Mouse (Mus musculus) lung, adult 2 months (tissue): Measurements from ENCODE around the gene P2rx1. TPM values are rescaled to one million over a fixed set of nuclear protein-coding genes. Genes with fewer than 3 reads are reported as not detected.

Source experiments
- DNase-seq: peaks from one replicate; pipeline ENCODE4 v3.0.0; 2022
- H3K4me1 ChIP-seq: fragments of 200-500 bp; 2 replicates; pipeline ENCODE4 v1.6.1; 2011; ENCODE audit warnings: low read length; ENCODE audit not compliant: control insufficient read depth, insufficient read depth
- H3K4me3 ChIP-seq: fragments of 200-500 bp; replicated peaks from 2 replicates; pipeline ENCODE3; 2011; ENCODE audit warnings: low read depth, mild to moderate bottlenecking, control low read depth, low read length; ENCODE audit errors: extremely low read depth
- CTCF ChIP-seq: fragments of 200-500 bp; IDR thresholded peaks from 2 replicates; pipeline ENCODE4 v1.5.1; 2011; ENCODE audit warnings: mild to moderate bottlenecking, low read length, control low read depth; ENCODE audit not compliant: insufficient read depth
- POLR2A ChIP-seq: fragments of 200-500 bp; IDR thresholded peaks from 2 replicates; pipeline ENCODE4 v1.6.1; 2011; ENCODE audit warnings: low read depth, mild to moderate bottlenecking, control low read depth, low read length, borderline replicate concordance; ENCODE audit errors: extremely low read depth
- whole genome bisulfite sequencing: fragments of 180-500 bp; shearing (Covaris S2); methylation state at CpG from one replicate; pipeline ENCODE4 v1.1.7; 2018; 5-methylcytosine and 5-hydroxymethylcytosine counted together
- polyA plus RNA-seq: library from polyadenylated mRNA; depleted of rRNA; stranded (reverse); fragments of >200 nt; gene quantifications from 2 replicates; pipeline ENCODE4 v1.2.3, GENCODE M21; 2012

The P2rx1 gene
- polyA plus RNA-seq, 1 experiment, result 4.4 TPM

DNA sequence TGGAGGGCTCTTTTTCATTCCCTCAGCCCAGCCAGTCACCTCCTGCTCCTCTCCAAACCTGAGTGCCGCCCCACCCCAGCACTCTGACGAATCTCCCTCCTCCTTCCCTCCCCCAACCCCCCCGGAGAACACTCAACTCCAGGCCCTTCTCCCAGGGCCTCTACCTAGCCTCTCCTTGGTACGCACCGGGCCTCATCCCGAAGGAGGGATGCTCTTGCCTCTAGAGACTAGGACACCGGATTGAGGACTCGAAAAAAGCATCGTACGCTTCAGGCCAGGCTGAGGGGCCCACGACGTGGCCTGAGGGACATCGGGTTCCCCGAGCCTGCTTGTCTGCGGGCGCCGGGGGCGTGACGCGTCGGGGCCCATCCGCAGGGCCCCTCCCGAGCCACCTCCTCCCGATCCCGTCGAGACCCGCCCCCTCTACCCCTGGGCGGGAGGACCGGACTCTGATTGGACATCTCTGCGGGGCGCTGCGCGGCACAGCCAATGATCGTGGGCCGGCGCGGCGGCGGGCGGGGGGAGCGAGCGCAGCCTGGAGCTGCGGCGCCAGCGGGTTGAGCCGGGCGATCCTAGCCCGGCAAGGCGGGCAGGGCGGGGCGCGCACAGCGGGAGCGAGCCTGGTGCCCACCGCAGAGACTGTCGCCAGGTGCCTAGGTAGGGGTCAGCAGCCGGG is 19.7 kb downstream of the P2rx1 start, which contains the start of gene Camkk1:
Gene Camkk1 (plus strand): TSS at position 538 of the 676 bp plus-strand sequence.
- H3K4me1 ChIP-seq, result peaks cover 12% of the 10 kb centered on the region
- TF ChIP-seq POLR2A (peak; percentile 29; the same call in 1 of the 2 replicates), CTCF (no peak)
- H3K4me3 ChIP-seq, result peak within 1 kb of the TSS; percentile 77
- DNase-seq, result peak; percentile 89
- WGBS, result under 1% methylated on average over 57 of the region's 57 CpGs

DNA sequence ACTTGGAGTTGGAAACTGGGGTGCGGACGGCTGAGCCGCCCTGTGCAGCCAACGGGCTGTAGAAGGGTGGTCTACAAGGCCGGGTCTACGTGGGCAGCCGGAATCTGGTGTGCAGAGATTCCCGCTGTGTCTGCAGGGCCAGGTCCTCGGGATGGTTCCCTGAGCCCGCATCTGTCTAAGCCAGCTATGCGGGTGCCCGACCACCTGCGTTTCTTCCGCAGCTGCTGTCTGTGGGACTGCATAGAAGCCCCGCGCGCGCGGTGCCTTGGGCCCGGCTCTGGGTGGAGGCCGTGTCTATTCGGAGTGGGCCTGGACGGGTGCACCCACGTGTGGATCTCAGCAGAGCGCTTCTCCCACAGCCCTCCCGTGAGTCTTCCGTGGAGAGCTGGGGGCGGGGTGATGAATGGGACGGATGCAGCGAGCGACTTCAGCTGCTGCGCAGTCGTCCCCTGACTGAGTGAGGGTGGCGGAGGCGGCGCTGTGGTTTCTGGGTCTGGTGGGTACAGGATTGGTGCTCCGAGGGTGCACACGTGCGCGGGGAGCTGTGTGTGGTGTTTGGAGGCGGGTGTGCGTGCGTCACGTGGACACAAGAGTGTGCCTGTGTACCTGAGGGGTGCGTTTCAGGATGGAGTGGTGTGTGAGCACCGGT is 20.4 kb downstream of the P2rx1 start:
- peak; percentile 57 for DNase-seq
- WGBS, result 2% methylated on average over 46 of the region's 46 CpGs
- Histone ChIP-seq H3K4me3 (peak overlapping the region; percentile 72), H3K4me1 (peaks cover 12% of the 10 kb centered on the region)
- TF ChIP-seq POLR2A (no peak), CTCF (no peak)

DNA sequence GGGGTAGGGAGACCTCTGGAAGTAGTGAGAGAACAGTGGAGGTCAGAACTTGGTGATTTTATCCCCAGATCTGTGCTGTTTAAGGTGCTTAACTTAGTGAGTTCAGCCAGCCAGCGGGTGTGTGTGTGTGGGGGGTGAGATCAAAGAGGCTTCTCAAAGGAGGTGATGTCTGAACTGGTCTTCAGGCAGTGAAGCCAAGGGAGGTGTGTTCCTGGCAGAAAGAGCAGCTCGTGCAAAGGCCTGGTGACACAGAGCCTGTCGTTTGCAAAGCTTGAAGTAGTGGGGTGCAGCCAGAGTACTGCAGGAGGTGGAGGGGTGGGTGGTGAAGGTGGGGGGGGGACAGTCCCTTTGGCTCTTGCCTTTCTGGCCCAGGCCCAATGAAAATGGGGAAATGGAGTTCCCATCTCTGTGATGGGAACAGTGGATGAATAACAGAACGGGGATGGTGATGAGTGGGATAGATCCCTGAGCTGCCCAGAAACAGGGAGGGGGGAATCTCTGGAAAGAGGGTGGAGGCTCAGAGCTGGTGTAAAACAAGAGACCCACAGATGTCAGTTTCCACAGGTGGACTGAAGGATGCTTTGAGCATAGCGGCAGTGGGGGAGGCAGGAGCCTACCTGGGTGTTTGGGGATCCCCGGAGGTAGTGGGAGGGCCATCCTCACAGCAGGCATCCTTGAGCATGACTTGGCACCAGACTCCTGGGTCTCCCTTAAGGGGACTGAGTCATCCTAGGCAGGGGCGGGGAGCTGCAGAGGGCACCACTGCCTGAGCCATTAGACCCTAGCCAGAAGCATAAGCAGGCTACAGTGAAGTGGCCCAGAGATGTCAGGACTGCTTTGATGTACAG is 22.3 kb downstream of the P2rx1 start:
- Histone ChIP-seq H3K4me1 (peaks cover 14% of the 10 kb centered on the region), H3K4me3 (no peak overlapping the region)
- no peak for DNase-seq
- 72% methylated on average over 7 of the region's 7 CpGs for WGBS
- TF ChIP-seq POLR2A, result no peak
- no peak for TF ChIP-seq CTCF

DNA sequence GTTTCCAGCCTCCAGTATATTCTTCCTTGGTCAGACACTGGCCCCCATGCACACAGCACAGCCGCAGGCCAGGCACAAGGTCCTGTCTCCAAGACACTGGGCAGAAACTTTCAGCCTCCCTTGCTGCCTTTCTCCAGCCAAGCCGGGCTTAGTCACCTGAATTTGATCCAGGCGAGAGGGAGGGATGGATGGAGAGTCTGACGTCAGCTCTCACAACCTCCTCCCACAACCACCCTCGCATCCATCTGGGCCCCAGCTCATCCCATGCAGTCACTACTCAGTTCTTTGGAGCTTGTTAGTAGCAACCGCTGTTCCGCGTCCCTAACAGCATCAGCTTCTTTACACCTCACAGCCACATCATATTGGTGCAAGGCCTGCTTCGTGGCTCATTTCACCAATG is 24.2 kb downstream of the P2rx1 start:
- peak; percentile 39 for DNase-seq
- TF ChIP-seq CTCF (no peak), POLR2A (no peak)
- Histone ChIP-seq H3K4me3 (no peak overlapping the region), H3K4me1 (peaks cover 19% of the 10 kb centered on the region)
- 60% methylated on average over 9 of the region's 9 CpGs for WGBS

DNA sequence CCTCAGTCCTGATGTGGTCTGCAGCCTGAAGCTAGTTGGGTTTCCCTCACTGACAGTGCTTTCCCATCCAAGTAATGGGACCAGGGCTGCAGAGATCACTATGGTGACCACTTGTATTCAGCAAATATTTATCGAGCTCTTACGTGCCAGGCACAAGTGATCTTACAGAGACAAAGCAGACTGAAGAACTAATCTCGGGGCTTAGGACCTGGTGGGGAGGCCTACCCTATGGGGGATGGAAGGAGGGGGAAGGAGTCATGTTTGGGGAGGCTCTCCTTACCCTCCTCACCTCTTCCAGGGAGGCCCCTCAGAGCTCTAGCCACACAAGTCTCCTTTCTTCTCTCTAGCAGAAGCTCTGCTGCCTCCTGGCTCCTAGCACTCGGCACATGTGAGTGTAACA is 24.9 kb downstream of the P2rx1 start:
- H3K4me1 ChIP-seq, result peaks cover 19% of the 10 kb centered on the region
- DNase-seq, result peak; percentile 44
- TF ChIP-seq CTCF (no peak), POLR2A (no peak)
- H3K4me3 ChIP-seq, result no peak overlapping the region
- WGBS, result 52% methylated on average over 4 of the region's 4 CpGs

DNA sequence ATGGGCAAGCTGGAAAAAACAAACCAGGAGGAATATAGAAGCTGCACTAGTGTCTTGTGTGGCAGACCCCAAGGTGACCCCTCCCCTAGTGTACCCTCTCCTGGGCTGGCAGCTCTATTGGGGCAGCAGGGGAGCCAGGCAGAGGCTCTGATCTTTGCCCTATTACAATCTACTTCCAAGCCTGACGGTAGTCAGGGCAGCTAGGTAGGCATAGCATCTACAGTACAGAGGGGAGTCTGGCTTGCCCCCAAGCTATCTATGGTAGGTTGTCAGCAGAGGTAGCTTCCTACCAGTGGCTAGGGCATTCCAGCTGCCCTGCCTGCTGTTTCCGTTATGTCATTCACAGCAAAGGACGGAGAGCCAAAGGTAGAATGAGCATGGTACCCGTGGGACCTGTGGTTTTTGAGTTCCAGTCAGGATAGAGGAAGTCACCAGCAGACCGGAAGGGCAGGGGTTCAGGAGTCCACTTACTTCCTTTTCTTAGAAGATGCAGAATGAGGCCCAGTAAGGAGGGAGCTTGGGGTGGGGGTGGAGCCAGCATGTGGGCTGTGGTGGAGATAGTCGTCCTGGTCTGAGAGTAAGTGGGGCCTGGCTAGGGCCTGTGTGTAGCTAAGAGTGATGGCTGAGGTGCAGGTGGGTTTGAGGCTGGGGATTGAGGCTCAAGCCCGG is 25.5 kb downstream of the P2rx1 start:
- TF ChIP-seq CTCF (no peak), POLR2A (no peak)
- peak; percentile 28 for DNase-seq
- no peak overlapping the region for H3K4me3 ChIP-seq
- 44% methylated on average over 7 of the region's 7 CpGs for WGBS
- peaks cover 18% of the 10 kb centered on the region for H3K4me1 ChIP-seq

DNA sequence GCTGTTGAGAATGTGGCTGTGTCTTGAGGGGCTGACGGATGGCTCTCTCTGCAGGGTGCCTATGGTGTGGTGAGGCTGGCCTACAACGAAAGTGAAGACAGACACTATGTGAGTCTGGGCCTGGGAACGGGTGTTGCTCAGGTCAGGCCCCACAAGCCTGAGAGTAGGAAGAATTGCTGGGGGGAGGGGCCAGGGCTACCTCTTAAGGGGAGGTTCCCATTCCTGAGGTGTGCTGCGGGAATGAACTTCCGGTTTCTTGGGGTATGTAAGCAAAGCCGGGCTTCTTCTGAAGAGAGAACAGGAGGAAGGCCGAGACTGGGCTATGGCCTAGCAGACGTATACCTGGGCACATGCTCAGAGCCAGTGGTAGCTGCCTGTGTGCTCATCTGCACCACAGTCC is 28.1 kb downstream of the P2rx1 start:
- TF ChIP-seq CTCF (no peak), POLR2A (no peak)
- DNase-seq, result peak; percentile 46
- WGBS, result 47% methylated on average over 8 of the region's 8 CpGs
- H3K4me1 ChIP-seq, result peaks cover 21% of the 10 kb centered on the region
- H3K4me3 ChIP-seq, result no peak overlapping the region

DNA sequence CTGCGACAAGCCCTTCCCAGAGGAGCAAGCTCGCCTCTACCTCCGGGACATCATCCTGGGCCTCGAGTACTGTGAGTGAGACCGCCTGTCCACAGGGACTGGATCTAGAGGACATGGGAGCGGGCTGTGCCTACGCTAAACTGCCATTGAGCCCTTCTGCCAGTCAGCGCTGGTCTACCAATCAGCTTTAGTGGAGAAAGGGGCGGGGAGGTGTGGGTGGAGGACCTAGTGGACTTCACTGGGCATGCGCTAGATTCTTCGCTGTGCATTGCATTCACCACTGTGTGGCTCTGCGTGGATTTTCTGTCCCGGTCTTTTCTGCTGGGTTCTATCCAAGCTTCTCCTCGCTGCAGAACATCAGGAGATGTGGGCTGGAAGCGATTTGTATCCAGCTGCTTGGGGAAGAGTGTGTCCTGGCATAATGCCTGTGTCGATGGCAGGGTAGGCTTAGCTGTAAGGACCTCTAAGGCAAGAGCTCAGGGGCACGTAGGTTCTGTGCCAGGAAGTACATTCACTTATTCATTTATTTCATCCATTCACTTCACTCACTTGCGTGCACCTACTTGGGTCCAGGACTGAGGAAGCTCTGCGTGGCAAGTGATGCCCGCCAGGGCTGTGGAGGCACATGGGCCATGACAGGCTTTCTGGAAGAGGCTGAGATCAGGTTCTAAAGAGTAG is 32.1 kb downstream of the P2rx1 start:
- peak; percentile 77 for DNase-seq
- H3K4me3 ChIP-seq, result peak overlapping the region; percentile 59
- peaks cover 12% of the 10 kb centered on the region for H3K4me1 ChIP-seq
- WGBS, result 20% methylated on average over 20 of the region's 20 CpGs
- no peak for TF ChIP-seq CTCF
- TF ChIP-seq POLR2A, result no peak; the same call in 1 of the 2 replicates
